Mouse (Mus musculus) kidney, embryonic 16.5 days (tissue): ENCODE results near the gene Hs3st5. TPM values are rescaled to one million over a fixed set of nuclear protein-coding genes. Genes with fewer than 3 reads are reported as not detected.

Experiments
- ATAC-seq: fragments of 200-750 bp; cut with Nextera tagmentation; 2 replicates; pipeline ENCODE4 v1.8.0; 2017; ENCODE audit warnings: moderate TSS enrichment; ENCODE audit not compliant: low FRiP score, low TSS enrichment
- H3K27ac ChIP-seq: fragments of 300-500 bp; sonication (generic); 2 replicates; pipeline ENCODE4 v1.5.1; 2014; ENCODE audit warnings: low read length
- H3K27me3 ChIP-seq: fragments of 300-500 bp; sonication (generic); 2 replicates; pipeline ENCODE4 v1.6.1; 2014; ENCODE audit warnings: low read length, control low read depth, mixed read lengths; ENCODE audit not compliant: insufficient read depth
- H3K36me3 ChIP-seq: fragments of 300-500 bp; sonication (generic); 2 replicates; pipeline ENCODE4 v1.6.1; 2014; ENCODE audit warnings: low read length, control low read depth, mixed read lengths; ENCODE audit not compliant: insufficient read depth
- H3K4me1 ChIP-seq: fragments of 300-500 bp; sonication (generic); 2 replicates; pipeline ENCODE4 v1.6.1; 2014; ENCODE audit warnings: low read length, control low read depth, mixed read lengths; ENCODE audit not compliant: insufficient read depth
- H3K4me2 ChIP-seq: fragments of 300-500 bp; sonication (generic); replicated peaks from 2 replicates; pipeline ENCODE4 v1.6.1; 2014; ENCODE audit warnings: low read depth, low read length
- H3K4me3 ChIP-seq: fragments of 300-500 bp; sonication (generic); 2 replicates; pipeline ENCODE4 v1.5.1; 2014; ENCODE audit warnings: mild to moderate bottlenecking, low read length
- H3K9ac ChIP-seq: fragments of 300-500 bp; sonication (generic); replicated peaks from 2 replicates; pipeline ENCODE4 v1.6.1; 2014; ENCODE audit warnings: low read length
- H3K9me3 ChIP-seq: fragments of 300-500 bp; sonication (generic); 2 replicates; pipeline ENCODE4 v1.6.1; 2016; ENCODE audit warnings: low read length, control low read depth
- WGBS: fragments of 180-500 bp; shearing (Covaris S2); extraction: QIAGEN DNeasy Blood & Tissue Kit; methylation state at CpG from one replicate; pipeline ENCODE4 v1.1.7; 2014; 5-methylcytosine and 5-hydroxymethylcytosine counted together
- polyA plus RNA-seq: library from polyadenylated mRNA; unstranded; fragments of >200 nt; fragmentation: Nextera tagmentation; extraction: Ambion mirVana; gene quantifications from 2 replicates; pipeline ENCODE4 v1.2.1, GENCODE M21; 2015

Hs3st5 gene
- polyA plus RNA-seq, 1 experiment from 2014 or later, result 0.27 TPM

DNA sequence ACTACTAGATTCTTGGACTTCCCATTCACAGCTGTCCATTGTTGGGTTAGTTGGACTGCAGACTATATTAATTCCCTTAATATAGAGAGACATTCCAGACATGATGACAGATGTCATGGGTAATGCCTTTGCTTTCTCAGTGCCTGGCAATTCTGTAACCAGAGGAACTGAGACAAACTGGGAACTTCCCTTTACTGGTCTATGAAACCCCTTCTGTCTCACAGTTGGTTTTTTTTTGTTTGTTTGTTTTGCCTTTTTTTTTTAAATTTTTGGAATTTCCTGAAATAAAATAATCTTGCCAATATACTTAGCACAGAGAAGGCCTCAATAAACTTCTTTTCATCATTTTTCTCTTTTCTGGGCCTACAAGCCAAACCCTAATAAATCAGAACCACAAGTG is 312.3 kb downstream of the Hs3st5 start:
- ATAC-seq, result no peak
- Histone ChIP-seq H3K27me3 (no peaks in the 10 kb centered on the region), H3K4me2 (no peak overlapping the region), H3K9ac (no peak overlapping the region), H3K4me1 (no peaks in the 10 kb centered on the region), H3K4me3 (no peak overlapping the region), H3K36me3 (no peaks in the 10 kb centered on the region), H3K27ac (no peak overlapping the region), H3K9me3 (no peaks in the 10 kb centered on the region)

DNA sequence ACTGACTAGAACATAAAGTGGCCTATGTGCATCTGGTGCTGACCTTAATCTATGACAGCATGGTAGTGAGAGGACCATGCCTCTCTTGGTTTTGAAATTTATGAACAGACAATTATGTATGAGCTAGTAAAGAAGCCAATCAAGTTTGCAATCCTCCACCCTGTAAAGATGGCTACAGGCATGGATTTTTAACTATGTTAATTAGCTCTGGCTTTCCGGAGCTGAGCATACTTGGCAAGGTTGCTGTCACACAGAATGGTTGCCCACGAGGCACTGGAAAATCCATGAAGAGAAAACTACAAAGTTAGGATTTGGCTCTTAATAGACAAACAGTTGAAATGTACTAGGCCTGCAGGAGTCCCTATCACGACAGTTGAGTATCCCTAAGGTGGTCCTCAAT is 322.5 kb downstream of the Hs3st5 start:
- Histone ChIP-seq H3K9me3 (no peaks in the 10 kb centered on the region), H3K36me3 (no peaks in the 10 kb centered on the region), H3K4me2 (no peak overlapping the region), H3K27ac (no peak overlapping the region), H3K9ac (no peak overlapping the region), H3K4me1 (no peaks in the 10 kb centered on the region), H3K27me3 (no peaks in the 10 kb centered on the region), H3K4me3 (no peak overlapping the region)
- ATAC-seq, result no peak
- WGBS, result 80% methylated on average over 3 of the region's 3 CpGs

DNA sequence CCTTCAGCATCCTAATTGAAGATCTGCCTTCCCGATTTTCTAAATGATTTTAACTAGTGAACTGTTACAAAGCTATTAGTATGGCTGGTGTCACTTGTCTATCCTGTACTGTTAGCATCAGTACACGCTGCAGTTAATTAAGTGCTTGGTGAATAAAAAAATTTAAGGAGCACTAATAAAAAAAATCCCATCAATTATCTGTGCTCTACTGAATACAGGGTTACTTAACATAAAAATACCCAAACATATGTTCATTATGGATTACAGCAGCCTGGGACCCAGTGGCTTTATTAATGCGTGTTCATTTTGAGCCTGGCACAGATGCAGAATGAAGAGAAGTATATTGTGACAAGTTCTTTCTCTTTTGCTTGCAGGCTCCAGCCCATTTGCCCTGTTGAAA is 325.6 kb downstream of the Hs3st5 start:
- H3K9me3 ChIP-seq, result no peaks in the 10 kb centered on the region
- 66% methylated on average over 3 of the region's 3 CpGs for WGBS
- no peaks in the 10 kb centered on the region for H3K36me3 ChIP-seq
- no peaks in the 10 kb centered on the region for H3K4me1 ChIP-seq
- ATAC-seq, result no peak
- no peak overlapping the region for H3K4me2 ChIP-seq
- H3K27me3 ChIP-seq, result no peaks in the 10 kb centered on the region
- no peak overlapping the region for H3K9ac ChIP-seq
- no peak overlapping the region for H3K4me3 ChIP-seq
- no peak overlapping the region for H3K27ac ChIP-seq

DNA sequence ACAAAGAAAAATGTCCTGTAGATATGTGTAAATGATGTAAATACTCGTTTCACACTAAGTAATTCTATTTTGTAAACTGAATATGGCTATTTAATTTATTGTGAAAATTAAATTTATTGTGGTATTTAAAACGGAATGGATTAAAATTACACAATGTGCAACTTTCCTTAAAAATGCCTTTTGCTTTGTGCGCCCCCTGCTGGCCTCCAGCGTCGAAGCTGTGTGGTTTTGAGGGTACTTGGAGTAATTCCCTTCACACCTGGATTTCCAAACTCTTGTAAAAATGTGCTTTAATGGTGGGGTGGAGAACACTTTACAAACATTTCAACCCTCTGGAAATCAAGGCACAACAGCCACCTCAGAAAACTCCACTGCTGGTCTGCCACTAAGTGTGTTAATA is 327.6 kb downstream of the Hs3st5 start:
- Histone ChIP-seq H3K4me2 (no peak overlapping the region), H3K4me3 (no peak overlapping the region), H3K27ac (no peak overlapping the region), H3K27me3 (no peaks in the 10 kb centered on the region), H3K9ac (no peak overlapping the region), H3K9me3 (no peaks in the 10 kb centered on the region), H3K4me1 (no peaks in the 10 kb centered on the region), H3K36me3 (no peaks in the 10 kb centered on the region)
- ATAC-seq, result no peak
- WGBS, result 16% methylated on average over 5 of the region's 5 CpGs

DNA sequence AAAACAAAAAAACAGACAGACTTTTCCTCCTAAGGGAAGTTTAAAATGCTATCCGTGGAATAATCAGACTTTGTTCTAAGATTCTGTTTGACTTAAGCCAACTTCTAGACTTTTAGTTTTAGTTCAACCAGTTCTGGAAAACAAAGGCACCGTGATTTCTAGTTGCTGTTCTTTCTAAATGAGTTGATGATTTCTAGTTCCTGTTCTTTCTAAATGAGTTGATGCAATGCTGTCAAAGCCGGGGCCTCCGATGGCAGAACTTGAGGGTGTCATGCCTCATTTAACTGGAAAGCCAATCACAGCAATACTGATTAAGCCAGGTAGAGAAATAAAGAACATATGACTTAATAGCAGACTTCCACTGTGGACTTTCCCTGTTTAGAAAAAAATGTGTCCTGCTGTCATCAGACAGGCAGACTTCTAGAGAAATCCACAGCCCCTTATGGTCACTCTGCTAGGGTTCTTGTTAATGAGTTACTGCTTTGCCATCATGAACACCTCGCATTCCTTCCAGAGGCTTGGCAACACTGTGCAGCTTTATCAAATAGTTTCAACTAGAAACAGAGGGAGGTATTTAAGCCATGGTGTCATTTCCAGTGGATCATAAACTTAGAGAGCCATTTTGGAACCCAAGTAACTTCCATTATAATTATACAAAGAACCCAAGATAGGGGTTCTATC is 329.4 kb downstream of the Hs3st5 start:
- Histone ChIP-seq H3K4me1 (no peaks in the 10 kb centered on the region), H3K27ac (no peak overlapping the region), H3K27me3 (no peaks in the 10 kb centered on the region), H3K9me3 (no peaks in the 10 kb centered on the region), H3K36me3 (no peaks in the 10 kb centered on the region), H3K4me2 (no peak overlapping the region), H3K9ac (no peak overlapping the region), H3K4me3 (no peak overlapping the region)
- peak; percentile 78 for ATAC-seq
- 55% methylated on average over 5 of the region's 5 CpGs for WGBS

DNA sequence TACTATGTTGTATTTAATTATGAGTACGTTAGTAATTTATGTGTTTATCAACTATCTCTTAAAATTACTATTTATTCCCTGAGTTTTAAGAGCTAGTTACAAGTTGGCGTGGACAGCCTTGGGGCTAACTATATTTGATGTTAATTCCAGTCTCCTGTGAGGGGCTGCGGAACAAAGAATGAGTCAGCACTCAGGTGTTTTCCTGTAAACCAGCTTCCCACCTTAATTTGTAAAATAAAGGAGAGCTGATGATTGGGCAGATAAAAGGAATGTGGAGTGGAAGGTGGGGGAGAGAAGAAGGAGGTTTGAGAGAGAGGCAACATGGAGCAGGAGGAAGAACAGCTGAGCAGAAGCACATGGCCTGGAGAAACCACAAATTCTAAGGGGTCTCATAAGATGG is 343.6 kb downstream of the Hs3st5 start:
- WGBS, result 83% methylated on average over 3 of the region's 3 CpGs
- Histone ChIP-seq H3K4me3 (no peak overlapping the region), H3K9ac (no peak overlapping the region), H3K4me1 (no peaks in the 10 kb centered on the region), H3K27me3 (no peaks in the 10 kb centered on the region), H3K36me3 (no peaks in the 10 kb centered on the region), H3K9me3 (no peaks in the 10 kb centered on the region), H3K27ac (no peak overlapping the region), H3K4me2 (no peak overlapping the region)
- ATAC-seq, result no peak

DNA sequence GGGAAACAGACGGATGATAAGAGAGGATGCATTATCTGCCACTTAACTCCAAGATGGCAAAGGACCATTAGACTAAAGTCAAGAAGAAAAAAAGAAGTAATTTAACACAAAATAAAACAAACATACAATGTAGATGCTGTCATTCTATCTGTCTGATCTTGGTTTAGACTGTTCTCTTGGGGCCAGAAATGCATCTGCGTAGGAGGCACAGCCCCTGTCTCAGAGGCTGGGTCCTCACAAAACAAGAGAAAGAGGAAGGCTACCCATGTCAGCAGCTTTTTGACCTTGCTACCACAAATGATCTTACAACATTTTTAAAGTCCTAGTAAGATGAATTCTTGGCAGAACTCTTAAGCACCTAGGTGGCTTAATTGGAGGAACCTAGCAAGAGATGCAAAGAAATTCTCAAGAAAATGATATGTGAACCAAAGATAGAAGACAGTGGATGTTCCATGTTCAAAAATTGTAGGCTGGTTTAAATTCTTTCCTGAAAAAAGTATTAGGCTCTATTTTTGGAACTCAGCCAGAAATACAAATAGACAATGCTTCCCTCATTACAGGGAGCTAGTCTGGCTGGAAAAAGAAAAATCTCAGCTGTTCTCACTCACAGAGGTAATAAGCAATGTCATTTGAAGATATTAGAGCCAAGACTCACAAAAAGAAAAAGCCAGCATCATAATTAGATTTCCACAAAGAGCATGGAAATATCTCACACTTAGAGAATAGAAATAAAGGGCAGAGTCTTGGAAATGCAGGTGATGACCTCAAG is 355.7 kb downstream of the Hs3st5 start:
- 46% methylated on average over 2 of the region's 2 CpGs for WGBS
- ATAC-seq, result no peak
- Histone ChIP-seq H3K4me2 (no peak overlapping the region), H3K4me1 (no peaks in the 10 kb centered on the region), H3K36me3 (no peaks in the 10 kb centered on the region), H3K27me3 (no peaks in the 10 kb centered on the region), H3K4me3 (no peak overlapping the region), H3K27ac (no peak overlapping the region), H3K9ac (no peak overlapping the region), H3K9me3 (no peaks in the 10 kb centered on the region)
